Mouse (Mus musculus): ENCODE measurements around the gene Gm4724.
"Not testable (repeated sequence)": the region's sequence is repeated elsewhere in the genome, so short reads cannot be mapped to it uniquely, and the experiment has no call there.

Gene Gm4724

DNA sequence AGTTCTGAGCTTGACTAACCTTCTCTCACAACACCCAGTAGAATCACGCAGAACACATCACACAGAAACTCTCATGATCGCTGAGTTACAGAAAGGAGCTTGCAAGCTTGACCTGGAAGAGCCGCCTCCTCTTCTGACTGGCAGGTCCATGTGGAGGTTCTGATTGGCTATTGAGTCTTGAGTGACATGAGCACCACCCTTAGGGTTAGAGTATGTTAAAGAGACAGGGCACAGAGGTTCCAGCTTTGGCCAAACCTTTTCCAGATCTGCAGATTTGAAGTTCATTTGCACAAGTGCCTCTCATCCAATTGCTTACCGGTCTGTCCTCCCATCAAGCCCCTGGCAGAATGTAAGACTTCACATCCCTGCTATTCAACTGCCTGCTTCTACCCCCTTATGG lies at the start of gene Gm4724:
Gene Gm4724, minus strand, starts transcription at position 101 of the 400 bp plus-strand sequence.
- not testable (repeated sequence) for DNase-seq (ENCODE audit: low read depth, low spot score)

DNA sequence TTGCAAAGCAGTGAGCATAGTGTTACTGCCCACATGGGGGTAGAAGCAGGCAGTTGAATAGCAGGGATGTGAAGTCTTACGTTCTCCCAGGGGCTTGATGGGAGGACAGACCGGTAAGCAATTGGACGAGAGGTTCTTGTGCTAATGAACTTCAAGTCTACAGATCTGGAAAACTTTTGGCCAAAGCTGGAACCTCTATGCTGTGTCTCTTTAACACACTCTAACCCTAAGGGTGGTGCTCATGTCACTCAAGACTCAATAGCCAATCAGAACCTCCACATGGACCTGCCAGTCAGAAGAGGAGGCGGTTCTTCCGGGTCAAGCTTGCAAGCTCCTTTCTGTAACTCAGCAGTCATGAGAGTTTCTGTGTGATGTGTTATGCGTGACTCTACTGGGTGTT lies 34.1 kb upstream of the Gm4724 start, which contains the start of gene Zfp965:
Gene Zfp965, plus strand, starts transcription at position 301 of the 400 bp plus-strand sequence.
- DNase-seq (ENCODE audit: low read depth, low spot score): not testable (repeated sequence)
